Mouse (Mus musculus): ENCODE measurements around the gene Ghrhr. TPM values are rescaled to one million over a fixed set of nuclear protein-coding genes. Genes with fewer than 3 reads are reported as not detected.

Ghrhr gene
- polyA plus RNA-seq, 1 experiment from 2014 or later: not detected

DNA sequence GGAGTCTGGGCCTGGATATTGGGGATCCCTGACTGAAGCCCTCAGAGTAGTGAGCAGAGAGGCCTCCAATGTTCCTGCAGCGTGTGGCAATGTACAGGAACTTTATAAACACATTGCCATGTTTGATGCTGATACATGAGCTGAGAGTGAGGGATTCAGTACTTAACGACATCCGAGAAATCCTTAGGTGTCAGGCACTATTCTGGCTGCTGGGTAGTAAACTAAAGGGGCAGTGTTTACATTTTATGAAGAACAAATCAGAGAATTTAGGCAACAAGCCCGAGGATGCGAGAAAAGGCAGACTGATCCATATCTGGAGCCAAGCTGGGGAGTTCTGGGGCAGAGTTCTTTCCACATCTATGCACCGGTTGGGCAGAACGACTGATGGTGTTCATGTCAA, 20.5 kb upstream of the Ghrhr start:
- Histone ChIP-seq H3K9me3 (replicated peaks; ENCODE audit: control insufficient read depth, low read length) (no peaks in the 10 kb centered on the region), H3K4me2 (ENCODE audit: low read depth, low read length) (no peak overlapping the region), H3K9ac (replicated peaks; ENCODE audit: low read length) (no peak overlapping the region), H3K27me3 (ENCODE audit: control insufficient read depth, insufficient read depth, low read length) (no peaks in the 10 kb centered on the region), H3K27ac (replicated peaks; ENCODE audit: low read depth, low read length) (no peak overlapping the region), H3K36me3 (replicated peaks; ENCODE audit: control insufficient read depth, insufficient read depth, low read depth, low read length) (no peaks in the 10 kb centered on the region), H3K4me3 (ENCODE audit: low read depth, low read length) (no peak overlapping the region), H3K4me1 (ENCODE audit: control insufficient read depth, insufficient read depth, low read length) (no peaks in the 10 kb centered on the region)
- 84% methylated on average over 7 of the region's 7 CpGs for WGBS
- DNase-seq (ENCODE audit: low spot score): no peak
- ATAC-seq (replicated peaks; ENCODE audit: insufficient number of reproducible peaks, low FRiP score, low TSS enrichment, low read depth): no peak

- ATAC-seq (replicated peaks; ENCODE audit: insufficient number of reproducible peaks, low FRiP score, low TSS enrichment, low read depth) (no peak), DNase-seq (ENCODE audit: low spot score) (no peak)
- no peak overlapping the region for H3K27ac ChIP-seq (replicated peaks; ENCODE audit: low read depth, low read length)
- H3K36me3 ChIP-seq (replicated peaks; ENCODE audit: control insufficient read depth, insufficient read depth, low read depth, low read length): no peaks in the 10 kb centered on the region
- H3K9me3 ChIP-seq (replicated peaks; ENCODE audit: control insufficient read depth, low read length): no peaks in the 10 kb centered on the region
- 59% methylated on average over 5 of the region's 5 CpGs for WGBS
- H3K27me3 ChIP-seq (ENCODE audit: control insufficient read depth, insufficient read depth, low read length): no peaks in the 10 kb centered on the region
- no peak overlapping the region for H3K4me2 ChIP-seq (ENCODE audit: low read depth, low read length)
- no peak overlapping the region for H3K9ac ChIP-seq (replicated peaks; ENCODE audit: low read length)
- H3K4me3 ChIP-seq (ENCODE audit: low read depth, low read length): no peak overlapping the region
- no peaks in the 10 kb centered on the region for H3K4me1 ChIP-seq (ENCODE audit: control insufficient read depth, insufficient read depth, low read length)
These were observed 19.9 kb upstream of the Ghrhr start for GRCm38 (mm10) chr6:55356017-55356703.

- Histone ChIP-seq H3K4me2 (ENCODE audit: low read depth, low read length) (no peak overlapping the region), H3K4me1 (ENCODE audit: control insufficient read depth, insufficient read depth, low read length) (no peaks in the 10 kb centered on the region), H3K9me3 (replicated peaks; ENCODE audit: control insufficient read depth, low read length) (no peaks in the 10 kb centered on the region), H3K4me3 (ENCODE audit: low read depth, low read length) (no peak overlapping the region), H3K27me3 (ENCODE audit: control insufficient read depth, insufficient read depth, low read length) (no peaks in the 10 kb centered on the region), H3K9ac (replicated peaks; ENCODE audit: low read length) (no peak overlapping the region), H3K27ac (replicated peaks; ENCODE audit: low read depth, low read length) (no peak overlapping the region), H3K36me3 (replicated peaks; ENCODE audit: control insufficient read depth, insufficient read depth, low read depth, low read length) (no peaks in the 10 kb centered on the region)
- DNase-seq (ENCODE audit: low spot score) (no peak), ATAC-seq (replicated peaks; ENCODE audit: insufficient number of reproducible peaks, low FRiP score, low TSS enrichment, low read depth) (no peak)
- 66% methylated on average over 5 of the region's 5 CpGs for WGBS
These were observed 19.0 kb upstream of the Ghrhr start for GRCm38 (mm10) chr6:55356976-55357635.

DNA sequence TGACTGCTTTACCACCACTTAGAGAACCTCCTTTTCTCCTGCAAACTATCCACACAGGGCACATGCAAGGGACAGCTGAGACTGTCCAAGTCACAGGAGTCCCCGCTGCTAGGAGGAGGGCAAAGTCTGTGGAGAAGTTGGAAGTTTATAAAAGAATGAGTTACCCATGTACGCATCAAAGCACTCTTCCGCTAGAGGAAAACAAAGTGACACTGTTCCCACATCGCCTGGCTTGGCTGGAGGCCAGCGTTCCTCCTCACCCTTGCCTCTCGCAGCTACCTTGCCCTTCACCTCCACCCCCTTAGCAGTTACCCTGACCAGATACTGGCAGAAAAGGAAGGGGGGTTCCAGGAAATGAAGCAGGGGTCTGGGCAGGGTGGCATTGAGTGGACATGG, 18.5 kb upstream of the Ghrhr start:
- no peak overlapping the region for H3K4me3 ChIP-seq (ENCODE audit: low read depth, low read length)
- WGBS: 55% methylated on average over 6 of the region's 6 CpGs
- no peak for ATAC-seq (replicated peaks; ENCODE audit: insufficient number of reproducible peaks, low FRiP score, low TSS enrichment, low read depth)
- no peaks in the 10 kb centered on the region for H3K36me3 ChIP-seq (replicated peaks; ENCODE audit: control insufficient read depth, insufficient read depth, low read depth, low read length)
- no peak for DNase-seq (ENCODE audit: low spot score)
- no peaks in the 10 kb centered on the region for H3K9me3 ChIP-seq (replicated peaks; ENCODE audit: control insufficient read depth, low read length)
- H3K9ac ChIP-seq (replicated peaks; ENCODE audit: low read length): no peak overlapping the region
- H3K27me3 ChIP-seq (ENCODE audit: control insufficient read depth, insufficient read depth, low read length): no peaks in the 10 kb centered on the region
- H3K4me2 ChIP-seq (ENCODE audit: low read depth, low read length): no peak overlapping the region
- H3K4me1 ChIP-seq (ENCODE audit: control insufficient read depth, insufficient read depth, low read length): no peaks in the 10 kb centered on the region
- no peak overlapping the region for H3K27ac ChIP-seq (replicated peaks; ENCODE audit: low read depth, low read length)

GRCm38 (mm10) chr6:55358731-55359143, 17.4 kb upstream of the Ghrhr start:
- WGBS: 11% methylated on average over 2 of the region's 2 CpGs
- H3K36me3 ChIP-seq (replicated peaks; ENCODE audit: control insufficient read depth, insufficient read depth, low read depth, low read length): no peaks in the 10 kb centered on the region
- no peak overlapping the region for H3K27ac ChIP-seq (replicated peaks; ENCODE audit: low read depth, low read length)
- no peak overlapping the region for H3K9ac ChIP-seq (replicated peaks; ENCODE audit: low read length)
- DNase-seq (ENCODE audit: low spot score) (peak; percentile 70), ATAC-seq (replicated peaks; ENCODE audit: insufficient number of reproducible peaks, low FRiP score, low TSS enrichment, low read depth) (no peak)
- no peak overlapping the region for H3K4me2 ChIP-seq (ENCODE audit: low read depth, low read length)
- H3K27me3 ChIP-seq (ENCODE audit: control insufficient read depth, insufficient read depth, low read length): no peaks in the 10 kb centered on the region
- H3K9me3 ChIP-seq (replicated peaks; ENCODE audit: control insufficient read depth, low read length): no peaks in the 10 kb centered on the region
- no peak overlapping the region for H3K4me3 ChIP-seq (ENCODE audit: low read depth, low read length)
- H3K4me1 ChIP-seq (ENCODE audit: control insufficient read depth, insufficient read depth, low read length): no peaks in the 10 kb centered on the region

DNA sequence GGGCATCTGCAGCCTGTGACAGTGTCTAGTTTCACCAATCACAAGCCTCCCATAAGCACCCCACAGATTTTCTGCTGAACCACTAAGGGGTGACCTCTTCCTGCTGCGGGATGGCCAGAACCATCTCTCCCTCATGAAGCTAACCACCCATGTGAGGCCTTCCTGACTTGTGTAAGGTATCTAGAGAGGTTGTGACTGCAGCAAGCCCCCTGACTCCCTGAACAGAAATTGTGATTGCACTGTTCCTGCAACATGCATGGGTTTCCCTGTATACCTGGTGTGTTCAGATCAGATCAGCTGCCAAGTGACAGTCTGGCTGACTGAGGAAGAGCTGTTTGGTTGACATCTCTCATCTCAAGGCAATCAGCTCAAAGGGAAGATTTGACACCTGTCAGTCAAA, 13.4 kb upstream of the Ghrhr start:
- Histone ChIP-seq H3K9me3 (replicated peaks; ENCODE audit: control insufficient read depth, low read length) (no peaks in the 10 kb centered on the region), H3K27me3 (ENCODE audit: control insufficient read depth, insufficient read depth, low read length) (no peaks in the 10 kb centered on the region), H3K36me3 (replicated peaks; ENCODE audit: control insufficient read depth, insufficient read depth, low read depth, low read length) (no peaks in the 10 kb centered on the region), H3K27ac (replicated peaks; ENCODE audit: low read depth, low read length) (no peak overlapping the region), H3K4me3 (ENCODE audit: low read depth, low read length) (no peak overlapping the region), H3K4me1 (ENCODE audit: control insufficient read depth, insufficient read depth, low read length) (no peaks in the 10 kb centered on the region), H3K4me2 (ENCODE audit: low read depth, low read length) (no peak overlapping the region), H3K9ac (replicated peaks; ENCODE audit: low read length) (no peak overlapping the region)
- ATAC-seq (replicated peaks; ENCODE audit: insufficient number of reproducible peaks, low FRiP score, low TSS enrichment, low read depth) (no peak), DNase-seq (ENCODE audit: low spot score) (no peak)
- WGBS: 81% methylated on average over 1 of the region's 1 CpGs

DNA sequence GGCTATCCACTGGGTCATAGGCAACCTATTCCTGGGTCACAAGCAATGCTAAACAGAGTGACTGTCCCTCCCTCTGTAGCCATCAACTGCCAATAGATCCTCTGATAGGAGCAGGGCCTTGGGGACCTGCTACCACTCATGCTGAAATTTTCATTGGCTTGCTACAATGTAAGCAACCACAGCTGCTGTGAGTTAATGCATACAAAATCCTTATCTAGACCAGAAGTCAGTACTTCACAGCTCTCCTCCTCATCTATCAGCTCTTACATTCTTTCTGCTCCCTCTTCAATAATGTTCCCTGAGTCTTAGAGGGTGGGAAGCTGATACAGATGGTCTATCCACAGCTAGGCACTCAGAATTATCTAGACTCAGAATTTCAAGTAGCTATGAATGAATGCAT, 9.0 kb upstream of the Ghrhr start:
- Histone ChIP-seq H3K4me1 (ENCODE audit: control insufficient read depth, insufficient read depth, low read length) (no peaks in the 10 kb centered on the region), H3K9ac (replicated peaks; ENCODE audit: low read length) (no peak overlapping the region), H3K4me3 (ENCODE audit: low read depth, low read length) (no peak overlapping the region), H3K9me3 (replicated peaks; ENCODE audit: control insufficient read depth, low read length) (no peaks in the 10 kb centered on the region), H3K27ac (replicated peaks; ENCODE audit: low read depth, low read length) (no peak overlapping the region), H3K36me3 (replicated peaks; ENCODE audit: control insufficient read depth, insufficient read depth, low read depth, low read length) (no peaks in the 10 kb centered on the region), H3K4me2 (ENCODE audit: low read depth, low read length) (no peak overlapping the region), H3K27me3 (ENCODE audit: control insufficient read depth, insufficient read depth, low read length) (no peaks in the 10 kb centered on the region)
- DNase-seq (ENCODE audit: low spot score): no peak
- no peak for ATAC-seq (replicated peaks; ENCODE audit: insufficient number of reproducible peaks, low FRiP score, low TSS enrichment, low read depth)

GRCm38 (mm10) chr6:55370831-55371230, 5.3 kb upstream of the Ghrhr start:
- no peak overlapping the region for H3K4me2 ChIP-seq (ENCODE audit: low read depth, low read length)
- no peak overlapping the region for H3K9ac ChIP-seq (replicated peaks; ENCODE audit: low read length)
- WGBS: 85% methylated on average over 6 of the region's 6 CpGs
- no peaks in the 10 kb centered on the region for H3K9me3 ChIP-seq (replicated peaks; ENCODE audit: control insufficient read depth, low read length)
- no peak overlapping the region for H3K27ac ChIP-seq (replicated peaks; ENCODE audit: low read depth, low read length)
- H3K27me3 ChIP-seq (ENCODE audit: control insufficient read depth, insufficient read depth, low read length): no peaks in the 10 kb centered on the region
- H3K4me1 ChIP-seq (ENCODE audit: control insufficient read depth, insufficient read depth, low read length): no peaks in the 10 kb centered on the region
- DNase-seq (ENCODE audit: low spot score): no peak
- H3K36me3 ChIP-seq (replicated peaks; ENCODE audit: control insufficient read depth, insufficient read depth, low read depth, low read length): no peaks in the 10 kb centered on the region
- ATAC-seq (replicated peaks; ENCODE audit: insufficient number of reproducible peaks, low FRiP score, low TSS enrichment, low read depth): no peak
- no peak overlapping the region for H3K4me3 ChIP-seq (ENCODE audit: low read depth, low read length)
